Mouse (Mus musculus): Measurements from ENCODE around the gene Rasa2.

Gene Rasa2

GRCm38 (mm10) chr9:96639451-96639850 is 8.0 kb upstream of the Rasa2 start:
- DNase-seq (ENCODE audit: low read depth in 2 of 2, low spot score in 2 of 2) = no peak

GRCm38 (mm10) chr9:96638508-96638907 is 7.1 kb upstream of the Rasa2 start:
- no peak for DNase-seq (ENCODE audit: low read depth in 2 of 2, low spot score in 2 of 2)

- DNase-seq (ENCODE audit: low read depth in 2 of 2, low spot score in 2 of 2) = no peak
These were observed 5.7 kb upstream of the Rasa2 start for GRCm38 (mm10) chr9:96637157-96637548.

- no peak for DNase-seq (ENCODE audit: low read depth in 2 of 2, low spot score in 2 of 2)
These were observed 5.2 kb upstream of the Rasa2 start for GRCm38 (mm10) chr9:96636423-96637156.

- no peak for DNase-seq (ENCODE audit: low read depth in 2 of 2, low spot score in 2 of 2)
These were observed 4.5 kb upstream of the Rasa2 start for GRCm38 (mm10) chr9:96635899-96636298.

- no peak for DNase-seq (ENCODE audit: low read depth in 2 of 2, low spot score in 2 of 2)
These were observed 3.8 kb upstream of the Rasa2 start for GRCm38 (mm10) chr9:96635176-96635575.

- peak; percentile 32 to 45 for DNase-seq (ENCODE audit: low read depth in 2 of 2, low spot score in 2 of 2)
These were observed 2.4 kb upstream of the Rasa2 start for GRCm38 (mm10) chr9:96633771-96634170.

GRCm38 (mm10) chr9:96632756-96633155 is 1.3 kb upstream of the Rasa2 start:
- DNase-seq (ENCODE audit: low read depth in 2 of 2, low spot score in 2 of 2) = no peak

GRCm38 (mm10) chr9:96632073-96632690 is 765 bp upstream of the Rasa2 start:
- DNase-seq (ENCODE audit: low read depth in 2 of 2, low spot score in 2 of 2) = no peak

- peak; percentile 80 to 82 for DNase-seq (ENCODE audit: low read depth in 2 of 2, low spot score in 2 of 2)
These were observed 637 bp downstream of the Rasa2 start for GRCm38 (mm10) chr9:96630571-96631388.

GRCm38 (mm10) chr9:96629151-96629550 is 2.3 kb downstream of the Rasa2 start:
- no peak for DNase-seq (ENCODE audit: low read depth in 2 of 2, low spot score in 2 of 2)

GRCm38 (mm10) chr9:96627557-96628085 is 3.8 kb downstream of the Rasa2 start:
- no peak for DNase-seq (ENCODE audit: low read depth in 2 of 2, low spot score in 2 of 2)

- DNase-seq (ENCODE audit: low read depth in 2 of 2, low spot score in 2 of 2) = no peak
These were observed 4.4 kb downstream of the Rasa2 start for GRCm38 (mm10) chr9:96627042-96627441.

- DNase-seq (ENCODE audit: low read depth in 2 of 2, low spot score in 2 of 2) = no peak
These were observed 12.8 kb downstream of the Rasa2 start for GRCm38 (mm10) chr9:96618448-96619176.

GRCm38 (mm10) chr9:96612297-96612696 is 19.1 kb downstream of the Rasa2 start:
- DNase-seq (ENCODE audit: low read depth in 2 of 2, low spot score in 2 of 2) = no peak

GRCm38 (mm10) chr9:96611693-96612293 is 19.6 kb downstream of the Rasa2 start:
- DNase-seq (ENCODE audit: low read depth in 2 of 2, low spot score in 2 of 2) = no peak

- DNase-seq (ENCODE audit: low read depth in 2 of 2, low spot score in 2 of 2) = no peak
These were observed 20.6 kb downstream of the Rasa2 start for GRCm38 (mm10) chr9:96610813-96611212.

- DNase-seq (ENCODE audit: low read depth in 2 of 2, low spot score in 2 of 2) = no peak
These were observed 28.0 kb downstream of the Rasa2 start for GRCm38 (mm10) chr9:96603416-96603815.

- DNase-seq (ENCODE audit: low read depth in 2 of 2, low spot score in 2 of 2) = no peak
These were observed 33.5 kb downstream of the Rasa2 start for GRCm38 (mm10) chr9:96597899-96598298.
